Mouse (Mus musculus): ENCODE measurements around the gene Cxcl9. TPM values are rescaled to one million over a fixed set of nuclear protein-coding genes. Genes with fewer than 3 reads are reported as not detected.

Gene Cxcl9
- total and polyA plus RNA-seq, 3 experiments = not detected

Other genes starting within 250 kb of the Cxcl9 start
- gene G3bp2, start 244.4 kb downstream of the Cxcl9 start, total RNA-seq (2012; rRNA removed) = 42.8 and 49.0 TPM in 2 replicates
- 100 to 1,000 TPM in 1 of 2 experiments, 10 to 100 TPM in 1; 65.5 to 177 TPM for gene G3bp2, start 244.4 kb downstream of the Cxcl9 start, polyA plus RNA-seq (2012; ENCODE audit: insufficient read depth in 1 of 2, insufficient read length in 2 of 2, low read depth in 1 of 2, low replicate concordance in 2 of 2, missing spikeins in 1 of 2)
- 22.1 and 26.0 TPM in 2 replicates for gene Uso1, start 190.1 kb downstream of the Cxcl9 start, total RNA-seq (2012; rRNA removed)
- 10 to 100 TPM; 62.0 to 69.1 TPM for gene Uso1, start 190.1 kb downstream of the Cxcl9 start, polyA plus RNA-seq (2012; ENCODE audit: insufficient read depth in 1 of 2, insufficient read length in 2 of 2, low read depth in 1 of 2, low replicate concordance in 2 of 2, missing spikeins in 1 of 2)
- not detected in 2 replicates for gene U90926, start 112.7 kb downstream of the Cxcl9 start, total RNA-seq (2012; rRNA removed)
- not detected for gene U90926, start 112.7 kb downstream of the Cxcl9 start, polyA plus RNA-seq (2012; ENCODE audit: insufficient read depth in 1 of 2, insufficient read length in 2 of 2, low read depth in 1 of 2, low replicate concordance in 2 of 2, missing spikeins in 1 of 2)
- 0.04 TPM in 1 of 2 replicates, not detected in the other for gene Ppef2, start 71.8 kb downstream of the Cxcl9 start, total RNA-seq (2012; rRNA removed)
- under 1 TPM in 1 of 2 experiments, not detected in 1; 0.08 TPM for gene Ppef2, start 71.8 kb downstream of the Cxcl9 start, polyA plus RNA-seq (2012; ENCODE audit: insufficient read depth in 1 of 2, insufficient read length in 2 of 2, low read depth in 1 of 2, low replicate concordance in 2 of 2, missing spikeins in 1 of 2)
- gene Naaa, start 49.9 kb downstream of the Cxcl9 start, total RNA-seq (2012; rRNA removed) = 2.2 TPM in 2 replicates
- 1 to 10 TPM in 1 of 2 experiments, not detected in 1; 6.7 TPM for gene Naaa, start 49.9 kb downstream of the Cxcl9 start, polyA plus RNA-seq (2012; ENCODE audit: insufficient read depth in 1 of 2, insufficient read length in 2 of 2, low read depth in 1 of 2, low replicate concordance in 2 of 2, missing spikeins in 1 of 2)
- gene Sdad1, start 17.6 kb downstream of the Cxcl9 start, total RNA-seq (2012; rRNA removed) = 70.9 and 72.4 TPM in 2 replicates
- gene Sdad1, start 17.6 kb downstream of the Cxcl9 start, polyA plus RNA-seq (2012; ENCODE audit: insufficient read depth in 1 of 2, insufficient read length in 2 of 2, low read depth in 1 of 2, low replicate concordance in 2 of 2, missing spikeins in 1 of 2) = 10 to 100 TPM in 1 of 2 experiments, not detected in 1; 73.0 TPM
- gene Art3, start 3.7 kb upstream of the Cxcl9 start, total RNA-seq (2012; rRNA removed) = not detected in 2 replicates
- gene Art3, start 3.7 kb upstream of the Cxcl9 start, polyA plus RNA-seq (2012; ENCODE audit: insufficient read depth in 1 of 2, insufficient read length in 2 of 2, low read depth in 1 of 2, low replicate concordance in 2 of 2, missing spikeins in 1 of 2) = not detected
- not detected in 2 replicates for gene Cxcl10, start 20.8 kb upstream of the Cxcl9 start, total RNA-seq (2012; rRNA removed)
- gene Cxcl10, start 20.8 kb upstream of the Cxcl9 start, polyA plus RNA-seq (2012; ENCODE audit: insufficient read depth in 1 of 2, insufficient read length in 2 of 2, low read depth in 1 of 2, low replicate concordance in 2 of 2, missing spikeins in 1 of 2) = under 1 TPM in 1 of 2 experiments, not detected in 1; 0.11 TPM
- gene Nup54, start 107.1 kb upstream of the Cxcl9 start, total RNA-seq (2012; rRNA removed) = 60.4 and 67.5 TPM in 2 replicates
- gene Nup54, start 107.1 kb upstream of the Cxcl9 start, polyA plus RNA-seq (2012; ENCODE audit: insufficient read depth in 1 of 2, insufficient read length in 2 of 2, low read depth in 1 of 2, low replicate concordance in 2 of 2, missing spikeins in 1 of 2) = 100 to 1,000 TPM in 1 of 2 experiments, not detected in 1; 106 TPM
- gene Scarb2, start 178.8 kb upstream of the Cxcl9 start, total RNA-seq (2012; rRNA removed) = 14.7 and 16.5 TPM in 2 replicates
- 10 to 100 TPM in 1 of 2 experiments, not detected in 1; 13.6 TPM for gene Scarb2, start 178.8 kb upstream of the Cxcl9 start, polyA plus RNA-seq (2012; ENCODE audit: insufficient read depth in 1 of 2, insufficient read length in 2 of 2, low read depth in 1 of 2, low replicate concordance in 2 of 2, missing spikeins in 1 of 2)
- not detected in 2 replicates for gene Fam47e, start 227.0 kb upstream of the Cxcl9 start, total RNA-seq (2012; rRNA removed)
- gene Fam47e, start 227.0 kb upstream of the Cxcl9 start, polyA plus RNA-seq (2012; ENCODE audit: insufficient read depth in 1 of 2, insufficient read length in 2 of 2, low read depth in 1 of 2, low replicate concordance in 2 of 2, missing spikeins in 1 of 2) = not detected

Measured in MEL (cell line).